Mouse (Mus musculus): Measurements from ENCODE around the gene Abraxas1. TPM values are rescaled to one million over a fixed set of nuclear protein-coding genes. Genes with fewer than 3 reads are reported as not detected.

Abraxas1 gene
- 14.2 and 15.1 TPM in 2 replicates for total RNA-seq (2012; rRNA removed)
- polyA plus RNA-seq (2012; ENCODE audit: insufficient read depth in 1 of 2, insufficient read length in 2 of 2, low read depth in 1 of 2, low replicate concordance in 2 of 2, missing spikeins in 1 of 2) = 10 to 100 TPM in 1 of 2 experiments, not detected in 1; 26.4 TPM

DNA sequence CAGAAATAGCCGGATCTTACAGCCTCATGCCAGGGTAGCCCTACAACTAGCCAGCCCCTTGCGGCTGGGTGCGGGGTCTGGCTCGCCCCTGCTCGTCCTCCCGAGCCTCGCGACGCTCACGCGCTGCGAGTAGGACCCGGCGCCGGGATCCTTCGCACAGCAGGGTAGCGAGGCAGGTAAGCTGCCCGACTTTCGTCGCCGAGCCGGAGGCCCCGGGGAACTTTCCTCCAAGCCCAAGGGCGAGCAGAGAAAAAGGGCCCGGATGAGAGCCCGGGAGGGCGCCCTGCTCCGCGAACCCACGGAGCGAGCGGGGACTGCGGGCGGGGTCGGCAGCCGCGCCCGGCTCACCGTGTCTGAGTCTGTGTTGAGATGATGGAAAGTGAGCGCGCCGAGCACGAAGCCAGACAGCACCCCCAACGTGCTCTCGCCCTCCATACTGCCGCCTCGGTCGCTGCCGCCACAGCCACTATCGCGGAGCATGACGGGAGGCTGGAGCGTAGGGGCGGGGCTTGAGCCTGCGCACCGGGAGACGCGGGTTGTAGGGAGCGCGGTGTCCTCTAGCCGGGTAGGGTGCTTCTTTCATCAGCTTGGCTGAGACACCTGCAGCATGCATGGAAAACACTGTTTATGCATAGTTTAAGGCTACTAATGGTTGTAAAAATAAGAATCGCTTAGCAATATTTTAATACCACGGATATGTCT, at the start of gene Abraxas1:
Gene Abraxas1 (minus strand): TSS at position 483 of the 702 bp plus-strand sequence.
- Histone ChIP-seq H3K4me1 (ENCODE audit: control insufficient read depth in 1 of 2, insufficient read depth in 2 of 2, low read length in 2 of 2) (peaks cover 0 to 3% of the 10 kb centered on the region in 2 experiments; a peak in 1 of 4 replicates), H3K9me3 (replicated peaks; ENCODE audit: insufficient read depth, low read length) (no peaks in the 10 kb centered on the region), H3K79me2 (ENCODE audit: control insufficient read depth, insufficient read depth, low read length, poor library complexity) (peaks cover 12% of the 10 kb centered on the region), H3K27ac (ENCODE audit: control insufficient read depth, low read depth, low read length) (peak within 1 kb of the TSS; percentile 88), H3K4me3 (ENCODE audit: control insufficient read depth in 1 of 2, insufficient read depth in 1 of 2, low read depth in 2 of 2, low read length in 2 of 2) (peak within 1 kb of the TSS; percentile 92 to 98), H3K27me3 (ENCODE audit: control insufficient read depth in 1 of 2, insufficient read depth in 2 of 2, low read length in 2 of 2) (no peaks in the 10 kb centered on the region), H3K9ac (ENCODE audit: control insufficient read depth, low read depth, low read length, poor library complexity, severe bottlenecking) (peak within 1 kb of the TSS; percentile 100), H3K36me3 (ENCODE audit: control insufficient read depth in 1 of 2, insufficient read depth in 2 of 2, low read length in 2 of 2) (peaks cover 6 to 12% of the 10 kb centered on the region in 2 experiments)
- DNase-seq (ENCODE audit: low read depth, low spot score) = peak; percentile 93
- TF ChIP-seq GABPA (IDR thresholded peaks at IDR 0.05; ENCODE audit: low read depth, low read length) (no peak), MXI1 (IDR thresholded peaks at IDR 0.05; ENCODE audit: low read depth, low read length) (no peak), HCFC1 (IDR thresholded peaks at IDR 0.05; ENCODE audit: low read depth, low read length) (peak; percentile 82), ZNF384 (IDR thresholded peaks at IDR 0.05; ENCODE audit: low read depth, low read length) (no peak), NELFE (IDR thresholded peaks at IDR 0.05; ENCODE audit: low read depth, low read length) (peak; percentile 99), ZC3H11A (IDR thresholded peaks at IDR 0.05; ENCODE audit: low read depth, low read length) (no peak), ETS1 (IDR thresholded peaks at IDR 0.05; ENCODE audit: low read depth, low read length) (peak; percentile 22; the same call in 1 of the 2 replicates), TAL1 (IDR thresholded peaks at IDR 0.05; ENCODE audit: low read length) (no peak), BHLHE40 (IDR thresholded peaks at IDR 0.05; ENCODE audit: borderline replicate concordance, low read depth, low read length) (no peak), TBP (IDR thresholded peaks at IDR 0.05; ENCODE audit: low read depth, low read length) (peak; percentile 89), GATA1 (IDR thresholded peaks at IDR 0.05; ENCODE audit: low read depth, low read length) (0 out of 2 replicates have a peak, but pooled peaks have one; percentile 19), POLR2AphosphoS5 (IDR thresholded peaks at IDR 0.05; ENCODE audit: borderline replicate concordance, low read depth, low read length) (0 out of 2 replicates have a peak, but pooled peaks have one; percentile 46), SIN3A (IDR thresholded peaks at IDR 0.05; ENCODE audit: low read length) (no peak), USF2 (IDR thresholded peaks at IDR 0.05; ENCODE audit: borderline replicate concordance in 1 of 2, insufficient read depth in 1 of 2, low read depth in 1 of 2, low read length in 2 of 2) (no peak), USF1 (IDR thresholded peaks at IDR 0.05; ENCODE audit: low read depth, low read length) (no peak), POLR2A (IDR thresholded peaks at IDR 0.05; ENCODE audit: control insufficient read depth in 1 of 2, insufficient read depth in 1 of 2, low read depth in 1 of 2, low read length in 2 of 2, poor library complexity in 1 of 2) (peak; percentile 92 to 98), SMC3 (IDR thresholded peaks at IDR 0.05; ENCODE audit: low read depth, low read length) (no peak), MYB (IDR thresholded peaks at IDR 0.05; ENCODE audit: low read depth, low read length) (no peak), MYC (IDR thresholded peaks at IDR 0.05; ENCODE audit: low read depth, low read length) (peak; percentile 57; the same call in 1 of the 2 replicates), ELF1 (IDR thresholded peaks at IDR 0.05; ENCODE audit: low read depth, low read length) (no peak), JUND (IDR thresholded peaks at IDR 0.05; ENCODE audit: low read depth, low read length) (no peak), MAZ (IDR thresholded peaks at IDR 0.05; ENCODE audit: low read depth, low read length) (peak; percentile 76; the same call in 1 of the 2 replicates), NRF1 (IDR thresholded peaks at IDR 0.05; ENCODE audit: insufficient read depth, low read depth, low read length, poor library complexity, severe bottlenecking) (peak; percentile 87), MAFK (IDR thresholded peaks at IDR 0.05; ENCODE audit: borderline replicate concordance, low read depth, low read length) (no peak), CHD1 (IDR thresholded peaks at IDR 0.05; ENCODE audit: low read depth, low read length) (no peak; the same call in 1 of the 2 replicates), POLR2AphosphoS2 (IDR thresholded peaks at IDR 0.05; ENCODE audit: low read length) (peak; percentile 98), UBTF (IDR thresholded peaks at IDR 0.05; ENCODE audit: borderline replicate concordance, insufficient read depth, low read depth, low read length) (no peak), KAT2A (conservative IDR thresholded peaks at IDR 0.05; ENCODE audit: low read depth, low read length) (no peak; the same call in 1 of the 2 replicates), MAX (IDR thresholded peaks at IDR 0.05; ENCODE audit: low read length) (peak; percentile 66), EP300 (IDR thresholded peaks at IDR 0.05; ENCODE audit: low read depth in 1 of 2, low read length in 2 of 2) (0 out of 4 replicates have a peak, but pooled peaks of 1 of the 2 experiments have one; percentile 9), TCF12 (IDR thresholded peaks at IDR 0.05; ENCODE audit: low read depth, low read length) (peak; percentile 80; the same call in 1 of the 2 replicates), RAD21 (IDR thresholded peaks at IDR 0.05; ENCODE audit: low read depth, low read length) (no peak), ZMIZ1 (IDR thresholded peaks at IDR 0.05; ENCODE audit: low read depth, low read length) (peak; percentile 90), RCOR1 (IDR thresholded peaks at IDR 0.05; ENCODE audit: low read depth, low read length) (no peak), CHD2 (IDR thresholded peaks at IDR 0.05; ENCODE audit: low read length) (no peak)
